ENCODE assay signal across 8 mouse cellular contexts in genomic region chr1:178275738-178276053, GRCm38 (mm10). TPM values are rescaled to one million over a fixed set of nuclear protein-coding genes. Genes with fewer than 3 reads are reported as not detected.
DNase-seq lines count a peak whose midpoint lies in the region; ATAC-seq and TF ChIP-seq lines count a peak whose summit lies in the region.

No protein-coding gene starts in this region.

- H3K36me3 ChIP-seq in lung, embryonic 14.5 days (ENCODE audit: insufficient read depth), result no peaks in the 10 kb centered on the region
- no peaks in the 10 kb centered on the region for H3K36me3 ChIP-seq in forebrain, embryonic 12.5 days (replicated peaks)
- H3K36me3 ChIP-seq in limb, embryonic 11.5 days (ENCODE audit: control insufficient read depth, insufficient read depth, low read length), result no peaks in the 10 kb centered on the region

- DNase-seq in lung, embryonic 14.5 days, result no peak
- no peak for DNase-seq in lung, adult 2 months
- DNase-seq in limb, embryonic 11.5 days (ENCODE audit: low spot score), result peak; percentile 82
- DNase-seq in adipocyte (ENCODE audit: low spot score), result no peak
- DNase-seq in right cerebral cortex, postnatal 14 days, result no peak
- no peak for DNase-seq in cerebellum, postnatal 25 days

- peak overlapping the region; percentile 66 for H3K4me3 ChIP-seq in lung, embryonic 14.5 days (ENCODE audit: low read depth, low read length)
- no peak overlapping the region for H3K4me3 ChIP-seq in lung, adult 2 months (replicated peaks; ENCODE audit: extremely low read depth, low read depth, low read length)
- H3K4me3 ChIP-seq in forebrain, embryonic 12.5 days (replicated peaks), result peak overlapping the region; percentile 71
- peak overlapping the region; percentile 47 for H3K4me3 ChIP-seq in limb, embryonic 11.5 days (ENCODE audit: low read depth, low read length)
- peak overlapping the region; percentile 58 for H3K4me3 ChIP-seq in olfactory bulb, adult 2 months (ENCODE audit: insufficient read depth, low read depth, low read length)

- TF ChIP-seq POLR2A in lung, adult 2 months (IDR thresholded peaks at IDR 0.05; ENCODE audit: borderline replicate concordance, extremely low read depth, low read depth, low read length), result no peak
- TF ChIP-seq POLR2A in olfactory bulb, adult 2 months (IDR thresholded peaks at IDR 0.05; ENCODE audit: insufficient read depth, low read depth, low read length), result no peak

- no peaks in the 10 kb centered on the region for H3K9me3 ChIP-seq in lung, embryonic 14.5 days (ENCODE audit: low read depth, low read length)
- no peaks in the 10 kb centered on the region for H3K9me3 ChIP-seq in forebrain, embryonic 12.5 days
- no peaks in the 10 kb centered on the region for H3K9me3 ChIP-seq in limb, embryonic 11.5 days (ENCODE audit: control insufficient read depth, low read length)

- WGBS in lung, embryonic 14.5 days, result 4% methylated on average over 11 of the region's 11 CpGs
- 7% methylated on average over 11 of the region's 11 CpGs for WGBS in lung, adult 2 months
- 10% methylated on average over 11 of the region's 11 CpGs for WGBS in forebrain, embryonic 12.5 days
- WGBS in limb, embryonic 11.5 days, result 3% methylated on average over 11 of the region's 11 CpGs
- WGBS in olfactory bulb, adult 2 months, result 7% methylated on average over 11 of the region's 11 CpGs

- H3K4me2 ChIP-seq in lung, embryonic 14.5 days, result peak overlapping the region; percentile 81
- H3K4me2 ChIP-seq in forebrain, embryonic 12.5 days, result peak overlapping the region; percentile 70
- H3K4me2 ChIP-seq in limb, embryonic 11.5 days (ENCODE audit: low read depth, severe bottlenecking), result peak overlapping the region; percentile 78

- H3K9ac ChIP-seq in lung, embryonic 14.5 days, result peak overlapping the region; percentile 79
- peak overlapping the region; percentile 80 for H3K9ac ChIP-seq in forebrain, embryonic 12.5 days
- H3K9ac ChIP-seq in limb, embryonic 11.5 days (ENCODE audit: low read length), result peak overlapping the region; percentile 83

- ATAC-seq in lung, embryonic 14.5 days (ENCODE audit: insufficient read depth), result peak; percentile 55
- peak; percentile 58 for ATAC-seq in forebrain, embryonic 12.5 days (ENCODE audit: low FRiP score)
- peak; percentile 58; the same call in 1 of the 2 replicates for ATAC-seq in limb, embryonic 11.5 days (ENCODE audit: insufficient number of reproducible peaks, low FRiP score, low TSS enrichment, low read depth)

- no peak overlapping the region for H3K27ac ChIP-seq in lung, embryonic 14.5 days (ENCODE audit: low read depth)
- peak overlapping the region; percentile 82; the same call in 1 of the 2 replicates for H3K27ac ChIP-seq in forebrain, embryonic 12.5 days
- H3K27ac ChIP-seq in limb, embryonic 11.5 days (replicated peaks; ENCODE audit: low read depth, low read length), result no peak overlapping the region
- 0 out of 2 replicates have a peak overlapping the region, but pooled peaks have one; percentile 85 for H3K27ac ChIP-seq in olfactory bulb, adult 2 months (ENCODE audit: insufficient read depth, low read depth, low read length)

- no peaks in the 10 kb centered on the region for H3K27me3 ChIP-seq in lung, embryonic 14.5 days (ENCODE audit: insufficient read depth, low read length)
- peaks cover 11% of the 10 kb centered on the region; the same call in 1 of the 2 replicates for H3K27me3 ChIP-seq in forebrain, embryonic 12.5 days
- H3K27me3 ChIP-seq in limb, embryonic 11.5 days (ENCODE audit: control insufficient read depth, insufficient read depth, low read length), result no peaks in the 10 kb centered on the region

- H3K4me1 ChIP-seq in lung, embryonic 14.5 days (ENCODE audit: insufficient read depth), result no peaks in the 10 kb centered on the region
- H3K4me1 ChIP-seq in lung, adult 2 months (ENCODE audit: control insufficient read depth, insufficient read depth, low read length), result no peaks in the 10 kb centered on the region
- H3K4me1 ChIP-seq in forebrain, embryonic 12.5 days, result peaks cover 4% of the 10 kb centered on the region
- no peaks in the 10 kb centered on the region for H3K4me1 ChIP-seq in limb, embryonic 11.5 days (ENCODE audit: control insufficient read depth, insufficient read depth, low read length)
- H3K4me1 ChIP-seq in olfactory bulb, adult 2 months (ENCODE audit: control insufficient read depth, insufficient read depth, low read length), result peaks cover 9% of the 10 kb centered on the region; the same call in 1 of the 2 replicates

- TF ChIP-seq CTCF in lung, embryonic 14.5 days (IDR thresholded peaks at IDR 0.05; ENCODE audit: low read depth), result no peak
- no peak for TF ChIP-seq CTCF in lung, adult 2 months (IDR thresholded peaks at IDR 0.05; ENCODE audit: insufficient read depth, low read length)
- TF ChIP-seq CTCF in olfactory bulb, adult 2 months (IDR thresholded peaks at IDR 0.05; ENCODE audit: insufficient read depth, low read depth, low read length), result no peak

RNA-seq across cellular contexts. Expression of gene Cox20, which starts 43.2 kb away (rescaled TPM):
- 124 and 135 TPM in 2 replicates for polyA plus RNA-seq in lung, embryonic 14.5 days (2014; fragmentation: Nextera tagmentation; extraction: Ambion mirVana)
- 7.3 and 12.4 TPM in 2 replicates for polyA plus RNA-seq in lung, adult 2 months (2012; rRNA removed)
- polyA plus RNA-seq in forebrain, embryonic 12.5 days (2016; fragmentation: Nextera tagmentation; extraction: Ambion mirVana), result 154 and 160 TPM in 2 replicates
- polyA plus RNA-seq in limb, embryonic 11.5 days (2014; fragmentation: Nextera tagmentation; extraction: Ambion mirVana), result 106 and 110 TPM in 2 replicates
- not detected in 2 replicates for polyA plus RNA-seq in olfactory bulb, adult 2 months (2012; ENCODE audit: insufficient read depth, insufficient read length, low replicate concordance, missing spikeins)

Comparison
In these comparisons a context has a peak if more than half of its experiments do, and no peak if none do; other contexts are left out.
1. H3K27ac ChIP-seq: peak in forebrain, embryonic 12.5 days (single experiment) and olfactory bulb, adult 2 months (single experiment); none in lung, embryonic 14.5 days (single experiment) and limb, embryonic 11.5 days (single experiment).
2. Peak in every context shown above with its lines, with median percentiles within 50 percentile points of each other: ATAC-seq, H3K4me2 ChIP-seq and H3K9ac ChIP-seq.